Mouse (Mus musculus) liver, embryonic 13.5 days (tissue): ENCODE measurements around the gene Necab3. TPM values are rescaled to one million over a fixed set of nuclear protein-coding genes. Genes with fewer than 3 reads are reported as not detected.

Source experiments
- ATAC-seq: fragments of 200-750 bp; cut with Nextera tagmentation; 2 replicates; pipeline ENCODE4 v1.8.0; 2017; ENCODE audit warnings: low read depth, mild to moderate bottlenecking, moderate number of reproducible peaks, moderate library complexity
- DNase-seq: peaks from one replicate; pipeline ENCODE4 v3.0.0; 2022
- H3K27ac ChIP-seq: fragments of 300-500 bp; sonication (generic); 2 replicates; pipeline ENCODE4 v1.5.1; 2015; ENCODE audit warnings: moderate library complexity, mild to moderate bottlenecking, inconsistent platforms
- H3K27me3 ChIP-seq: fragments of 300-500 bp; sonication (generic); 2 replicates; pipeline ENCODE4 v1.6.1; 2015; ENCODE audit warnings: mild to moderate bottlenecking, inconsistent platforms
- H3K36me3 ChIP-seq: fragments of 300-500 bp; sonication (generic); 2 replicates; pipeline ENCODE4 v1.6.1; 2015; ENCODE audit warnings: mild to moderate bottlenecking, inconsistent platforms
- H3K4me1 ChIP-seq: fragments of 300-500 bp; sonication (generic); replicated peaks from 2 replicates; pipeline ENCODE4 v1.6.1; 2015; ENCODE audit warnings: inconsistent platforms
- H3K4me2 ChIP-seq: fragments of 300-500 bp; sonication (generic); 2 replicates; pipeline ENCODE4 v1.6.1; 2015; ENCODE audit warnings: inconsistent platforms, mild to moderate bottlenecking, moderate library complexity
- H3K4me3 ChIP-seq: fragments of 300-500 bp; sonication (generic); replicated peaks from 2 replicates; pipeline ENCODE4 v1.5.1; 2015; ENCODE audit warnings: mild to moderate bottlenecking, inconsistent platforms
- H3K9ac ChIP-seq: fragments of 300-500 bp; sonication (generic); 2 replicates; pipeline ENCODE4 v1.6.1; 2015; ENCODE audit warnings: mild to moderate bottlenecking, inconsistent platforms
- H3K9me3 ChIP-seq: fragments of 300-500 bp; sonication (generic); replicated peaks from 2 replicates; pipeline ENCODE4 v1.6.1; 2016; ENCODE audit warnings: inconsistent platforms
- WGBS: fragments of 180-500 bp; shearing (Covaris S2); methylation state at CpG from one replicate; pipeline ENCODE4 v1.1.7; 2015; ENCODE audit not compliant: insufficient replicate concordance; 5-methylcytosine and 5-hydroxymethylcytosine counted together
- polyA plus RNA-seq: library from polyadenylated mRNA; unstranded; fragments of >200 nt; fragmentation: Nextera tagmentation; extraction: Ambion mirVana; gene quantifications from 2 replicates; pipeline ENCODE4 v1.2.1, GENCODE M21; 2015

Gene Necab3
- polyA plus RNA-seq, 1 experiment from 2014 or later, result 0.88 TPM

GRCm38 (mm10) chr2:154589051-154589450 lies 30.4 kb upstream of the Necab3 start:
- ATAC-seq (no peak), DNase-seq (no peak)
- Histone ChIP-seq H3K27ac (no peak overlapping the region), H3K36me3 (peaks cover 38% of the 10 kb centered on the region), H3K27me3 (no peaks in the 10 kb centered on the region), H3K9ac (no peak overlapping the region), H3K9me3 (no peaks in the 10 kb centered on the region), H3K4me3 (no peak overlapping the region), H3K4me2 (no peak overlapping the region), H3K4me1 (peaks cover 10% of the 10 kb centered on the region)
- WGBS, result 78% methylated on average over 4 of the region's 4 CpGs

- no peaks in the 10 kb centered on the region for H3K27me3 ChIP-seq
- H3K4me3 ChIP-seq, result no peak overlapping the region
- H3K9me3 ChIP-seq, result no peaks in the 10 kb centered on the region
- 60% methylated on average over 5 of the region's 5 CpGs for WGBS
- peaks cover 17% of the 10 kb centered on the region for H3K36me3 ChIP-seq
- no peak overlapping the region for H3K9ac ChIP-seq
- no peak overlapping the region for H3K4me2 ChIP-seq
- peak; percentile 45 for DNase-seq
- peaks cover 27% of the 10 kb centered on the region for H3K4me1 ChIP-seq
- H3K27ac ChIP-seq, result no peak overlapping the region
- ATAC-seq, result no peak
Observed at GRCm38 (mm10) chr2:154586405-154586804, 27.7 kb upstream of the Necab3 start.

GRCm38 (mm10) chr2:154584931-154585601 lies 26.4 kb upstream of the Necab3 start:
- no peaks in the 10 kb centered on the region for H3K9me3 ChIP-seq
- no peak overlapping the region for H3K4me3 ChIP-seq
- no peak for DNase-seq
- no peak overlapping the region for H3K4me2 ChIP-seq
- H3K27me3 ChIP-seq, result no peaks in the 10 kb centered on the region
- no peak overlapping the region for H3K9ac ChIP-seq
- no peak for ATAC-seq
- WGBS, result 70% methylated on average over 17 of the region's 17 CpGs
- H3K27ac ChIP-seq, result no peak overlapping the region
- H3K4me1 ChIP-seq, result peaks cover 27% of the 10 kb centered on the region
- peaks cover 17% of the 10 kb centered on the region for H3K36me3 ChIP-seq

GRCm38 (mm10) chr2:154583906-154584872 lies 25.5 kb upstream of the Necab3 start:
- 44% methylated on average over 15 of the region's 15 CpGs for WGBS
- Histone ChIP-seq H3K36me3 (peaks cover 17% of the 10 kb centered on the region), H3K27me3 (no peaks in the 10 kb centered on the region), H3K9ac (no peak overlapping the region), H3K4me3 (no peak overlapping the region), H3K9me3 (no peaks in the 10 kb centered on the region), H3K4me2 (no peak overlapping the region), H3K4me1 (peaks cover 27% of the 10 kb centered on the region), H3K27ac (0 out of 2 replicates have a peak overlapping the region, but pooled peaks have one; percentile 10)
- peak; percentile 65 for ATAC-seq
- no peak for DNase-seq

DNA sequence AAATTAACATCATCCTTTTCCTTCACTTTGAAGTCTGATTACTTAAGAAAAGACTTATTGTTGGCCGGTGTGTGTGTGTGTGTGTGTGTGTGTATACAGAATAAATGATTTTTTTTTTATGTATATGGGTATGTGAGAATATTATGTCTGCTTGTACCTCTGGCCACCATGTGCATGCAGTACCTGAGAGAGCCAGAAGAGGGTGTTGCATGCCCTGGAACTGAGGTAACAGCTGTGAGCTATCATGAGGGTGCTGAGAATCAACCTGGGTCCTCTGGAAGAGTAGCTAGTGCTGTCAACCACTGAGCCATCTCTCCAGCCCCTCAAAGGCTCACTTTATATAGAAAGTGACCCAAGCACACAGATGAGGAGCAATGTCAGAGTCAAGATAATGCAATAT lies 22.7 kb upstream of the Necab3 start:
- DNase-seq (no peak), ATAC-seq (no peak)
- Histone ChIP-seq H3K4me3 (no peak overlapping the region), H3K27ac (no peak overlapping the region), H3K4me2 (no peak overlapping the region), H3K4me1 (peaks cover 27% of the 10 kb centered on the region), H3K36me3 (peaks cover 2% of the 10 kb centered on the region), H3K27me3 (no peaks in the 10 kb centered on the region), H3K9me3 (no peaks in the 10 kb centered on the region), H3K9ac (no peak overlapping the region)
- WGBS, result 66% methylated on average over 1 of the region's 1 CpGs

DNA sequence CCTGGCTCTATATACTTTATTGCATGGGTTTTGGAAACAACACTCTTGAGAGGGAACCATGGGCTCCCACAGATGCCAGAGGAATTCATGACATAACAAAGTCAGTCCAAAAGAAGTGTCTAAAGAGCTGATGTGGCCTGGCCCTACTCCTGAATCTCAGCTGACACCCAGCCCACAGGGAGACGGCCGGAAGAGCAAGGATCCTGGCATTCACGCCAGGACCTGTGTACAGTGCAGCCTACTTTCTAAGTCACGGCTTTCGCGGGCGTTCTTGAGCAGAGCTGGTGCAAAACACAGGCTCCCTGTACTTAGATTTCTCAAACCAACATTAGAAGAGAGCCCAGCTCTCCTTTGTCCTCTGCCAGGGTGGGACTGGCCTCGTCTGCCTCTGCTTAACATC lies 21.9 kb upstream of the Necab3 start:
- H3K27me3 ChIP-seq, result no peaks in the 10 kb centered on the region
- H3K36me3 ChIP-seq, result no peaks in the 10 kb centered on the region
- WGBS, result 81% methylated on average over 8 of the region's 8 CpGs
- H3K9ac ChIP-seq, result no peak overlapping the region
- no peak overlapping the region for H3K27ac ChIP-seq
- no peak overlapping the region for H3K4me3 ChIP-seq
- no peak overlapping the region for H3K4me2 ChIP-seq
- ATAC-seq, result no peak
- peaks cover 27% of the 10 kb centered on the region for H3K4me1 ChIP-seq
- DNase-seq, result no peak
- no peaks in the 10 kb centered on the region for H3K9me3 ChIP-seq

DNA sequence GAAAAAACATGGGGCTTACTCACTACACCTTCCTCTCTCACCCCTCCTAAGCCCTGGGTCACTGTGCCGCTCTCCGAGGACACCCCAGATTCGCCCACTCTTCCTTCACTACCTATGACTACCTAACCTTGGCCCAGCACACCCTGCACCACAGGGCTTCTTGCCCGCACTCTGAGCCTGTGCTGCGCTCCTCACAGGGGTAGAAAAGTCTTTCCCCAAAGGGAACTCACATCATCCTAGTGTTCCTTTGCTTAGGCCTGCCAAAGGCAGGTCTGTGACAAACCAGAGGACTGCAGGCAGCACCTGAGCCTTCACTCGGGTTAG lies 19.0 kb upstream of the Necab3 start:
- Histone ChIP-seq H3K4me2 (no peak overlapping the region), H3K9me3 (no peaks in the 10 kb centered on the region), H3K9ac (no peak overlapping the region), H3K27ac (no peak overlapping the region), H3K4me1 (peaks cover 3% of the 10 kb centered on the region), H3K27me3 (no peaks in the 10 kb centered on the region), H3K4me3 (no peak overlapping the region), H3K36me3 (no peaks in the 10 kb centered on the region)
- WGBS, result 79% methylated on average over 6 of the region's 6 CpGs
- DNase-seq (no peak), ATAC-seq (no peak)

DNA sequence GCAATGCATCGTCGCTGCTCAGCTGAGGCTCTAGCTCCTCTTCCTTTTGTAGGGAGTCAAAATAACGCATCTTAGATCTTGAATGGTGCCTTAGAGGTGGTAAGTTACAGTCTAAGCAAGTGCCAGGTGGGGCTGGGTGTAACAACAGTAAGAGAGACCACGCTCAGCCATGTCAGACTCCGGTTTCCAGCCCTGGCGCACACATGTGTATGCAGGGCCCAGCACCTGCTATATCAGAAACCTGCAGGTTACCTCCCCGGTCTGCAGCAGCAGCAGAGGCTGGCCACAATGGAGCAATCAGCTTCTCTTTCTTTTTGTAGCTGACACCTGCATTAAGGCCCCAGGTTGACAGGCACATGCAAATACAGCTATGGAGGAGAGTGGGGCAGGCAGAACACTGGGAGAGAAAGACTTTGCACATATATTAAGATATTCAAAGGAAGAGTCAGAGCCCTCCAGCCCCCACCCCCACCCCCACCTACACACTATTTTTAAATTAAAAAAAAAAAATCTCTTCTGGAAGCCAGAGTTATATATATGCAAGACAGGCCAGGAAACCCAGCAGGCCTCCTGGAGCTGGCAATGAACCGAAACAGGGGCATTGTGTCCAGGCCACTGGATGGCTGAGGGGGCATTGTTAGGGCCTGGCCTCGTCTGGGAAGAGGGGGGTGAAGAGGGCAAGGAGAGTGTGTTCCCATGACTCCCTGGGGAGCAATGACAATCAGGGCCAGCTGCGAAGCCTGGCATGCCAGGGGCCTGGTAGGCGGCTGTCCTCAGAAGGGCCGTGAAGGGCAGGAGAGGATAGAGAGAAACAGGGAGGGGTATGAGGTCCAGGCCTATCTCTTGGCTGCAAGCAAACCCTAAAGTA lies 18.4 kb upstream of the Necab3 start:
- DNase-seq (no peak), ATAC-seq (no peak)
- H3K9ac ChIP-seq, result no peak overlapping the region
- WGBS, result 67% methylated on average over 12 of the region's 12 CpGs
- H3K4me2 ChIP-seq, result no peak overlapping the region
- no peaks in the 10 kb centered on the region; the same call in 1 of the 2 replicates for H3K4me1 ChIP-seq
- H3K9me3 ChIP-seq, result no peaks in the 10 kb centered on the region
- no peaks in the 10 kb centered on the region for H3K27me3 ChIP-seq
- no peak overlapping the region for H3K4me3 ChIP-seq
- no peak overlapping the region for H3K27ac ChIP-seq
- H3K36me3 ChIP-seq, result no peaks in the 10 kb centered on the region

GRCm38 (mm10) chr2:154574271-154574670 lies 15.6 kb upstream of the Necab3 start:
- H3K27me3 ChIP-seq, result no peaks in the 10 kb centered on the region
- no peak overlapping the region for H3K9ac ChIP-seq
- no peak overlapping the region for H3K27ac ChIP-seq
- ATAC-seq, result no peak
- peaks cover 15% of the 10 kb centered on the region for H3K4me1 ChIP-seq
- H3K9me3 ChIP-seq, result no peaks in the 10 kb centered on the region
- no peaks in the 10 kb centered on the region for H3K36me3 ChIP-seq
- WGBS, result 53% methylated on average over 7 of the region's 7 CpGs
- no peak overlapping the region for H3K4me2 ChIP-seq
- no peak for DNase-seq
- no peak overlapping the region for H3K4me3 ChIP-seq

GRCm38 (mm10) chr2:154572996-154573395 lies 14.3 kb upstream of the Necab3 start:
- DNase-seq (no peak), ATAC-seq (no peak)
- peaks cover 24% of the 10 kb centered on the region for H3K4me1 ChIP-seq
- H3K9me3 ChIP-seq, result no peaks in the 10 kb centered on the region
- no peak overlapping the region for H3K27ac ChIP-seq
- no peaks in the 10 kb centered on the region for H3K27me3 ChIP-seq
- 77% methylated on average over 3 of the region's 3 CpGs for WGBS
- H3K4me3 ChIP-seq, result no peak overlapping the region
- no peak overlapping the region for H3K4me2 ChIP-seq
- H3K36me3 ChIP-seq, result no peaks in the 10 kb centered on the region
- H3K9ac ChIP-seq, result no peak overlapping the region

DNA sequence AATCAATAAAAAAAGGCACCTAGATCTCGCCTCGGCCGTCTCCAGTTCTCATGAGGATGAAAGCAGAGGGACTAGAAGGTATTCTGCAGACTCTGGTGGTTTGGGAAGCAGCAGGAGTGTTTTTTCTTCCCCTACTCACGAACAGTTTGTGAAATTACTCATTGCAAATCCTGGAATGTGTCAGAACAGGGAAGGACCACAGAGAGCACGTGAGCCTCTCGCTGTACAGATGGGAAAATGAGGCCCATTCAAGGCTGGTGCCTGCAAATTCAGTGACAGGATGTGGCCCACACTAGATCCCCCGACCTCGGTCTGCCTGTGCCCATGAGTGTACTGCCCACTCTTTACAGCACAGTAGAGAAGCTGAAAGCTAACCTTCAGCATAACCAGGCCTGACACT lies 13.3 kb upstream of the Necab3 start:
- Histone ChIP-seq H3K4me1 (peaks cover 34% of the 10 kb centered on the region), H3K4me2 (no peak overlapping the region), H3K27me3 (no peaks in the 10 kb centered on the region), H3K27ac (no peak overlapping the region), H3K9me3 (no peaks in the 10 kb centered on the region), H3K36me3 (no peaks in the 10 kb centered on the region), H3K4me3 (no peak overlapping the region), H3K9ac (no peak overlapping the region)
- 64% methylated on average over 8 of the region's 8 CpGs for WGBS
- DNase-seq (no peak), ATAC-seq (no peak)
